Mouse (Mus musculus) skeletal muscle tissue, postnatal 0 days (tissue): ENCODE data around the gene Vmn1r214. TPM values are rescaled to one million over a fixed set of nuclear protein-coding genes. Genes with fewer than 3 reads are reported as not detected.

ENCODE experiments used
- polyA plus RNA-seq: library from polyadenylated mRNA; unstranded; fragments of >200 nt; fragmentation: Nextera tagmentation; extraction: Ambion mirVana; gene quantifications from 2 replicates; pipeline ENCODE4 v1.2.1, GENCODE M21; 2015

The Vmn1r214 gene
- not detected in 2 replicates for polyA plus RNA-seq

DNA sequence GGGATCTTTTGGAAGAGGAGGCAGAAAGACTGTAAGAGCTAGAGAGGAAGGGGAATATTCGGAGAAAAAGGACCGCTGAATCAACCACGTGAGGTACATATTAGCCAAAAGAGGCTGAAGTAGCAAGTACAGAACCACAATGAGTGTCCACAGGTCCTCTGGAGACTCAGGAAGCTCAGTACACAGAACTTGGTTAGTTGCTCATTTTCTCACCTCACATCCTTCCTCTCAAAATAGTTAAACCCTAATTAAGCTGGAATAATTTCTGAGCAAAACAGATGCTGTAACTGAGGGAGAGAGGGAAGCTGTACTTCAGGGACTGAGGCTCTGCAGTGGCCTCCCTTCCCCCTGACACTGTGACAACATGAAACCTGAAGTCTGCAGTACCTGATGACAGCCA, at the start of gene Vmn1r214:
Gene Vmn1r214 (plus strand): TSS at position 301 of the 400 bp plus-strand sequence.

DNA sequence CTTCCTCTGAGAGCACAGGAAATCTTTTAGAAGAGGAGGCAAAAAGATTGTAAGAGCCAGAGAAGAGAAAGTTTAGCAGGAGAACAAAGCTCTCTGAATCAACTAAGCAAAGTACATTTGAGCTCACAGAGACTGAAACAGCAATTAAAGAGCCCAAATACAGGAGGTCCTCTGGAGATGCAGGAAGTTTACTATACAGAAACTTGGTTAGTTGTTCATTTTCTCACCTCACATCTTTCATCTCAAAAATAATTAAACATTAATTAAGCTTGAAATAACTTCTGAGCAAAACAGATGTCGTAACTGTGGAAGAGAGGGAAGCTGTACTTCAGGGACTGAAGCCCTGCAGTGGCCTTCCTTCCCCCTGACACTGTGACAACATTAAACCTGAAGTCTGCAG, 22.9 kb upstream of the Vmn1r214 start, which contains the start of gene Vmn1r213:
Gene Vmn1r213 (plus strand): TSS at position 301 of the 400 bp plus-strand sequence.

DNA sequence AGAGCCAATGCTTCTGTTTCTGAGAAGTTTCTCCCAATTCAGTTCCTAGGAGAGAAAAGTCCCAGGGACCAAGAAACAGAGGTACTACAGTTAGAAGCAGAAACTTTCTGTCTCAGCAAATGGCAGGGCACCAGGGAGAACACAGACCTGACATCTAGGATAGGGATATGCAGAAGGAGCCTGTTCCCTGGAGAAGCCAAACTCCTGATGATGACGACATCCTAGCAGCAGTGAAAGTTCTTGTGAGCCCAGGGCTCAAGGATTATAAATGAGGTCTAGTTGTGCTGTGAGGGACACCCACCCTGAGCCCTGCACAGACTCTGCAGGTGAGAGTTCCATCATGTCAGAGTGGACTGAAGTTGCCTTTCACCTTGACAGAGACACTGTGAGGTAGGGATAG, 37.5 kb downstream of the Vmn1r214 start, which contains the start of gene Vmn1r215:
Gene Vmn1r215 (plus strand): TSS at position 301 of the 400 bp plus-strand sequence.

Other genes with a start within 250 kb of the Vmn1r214 start
- not detected in 2 replicates for gene Vmn1r209, start 220.7 kb upstream of the Vmn1r214 start, polyA plus RNA-seq
- not detected in 2 replicates for gene Vmn1r210, start 199.1 kb upstream of the Vmn1r214 start, polyA plus RNA-seq
- gene Vmn1r211, start 172.9 kb upstream of the Vmn1r214 start, polyA plus RNA-seq: not detected in 2 replicates
- gene Vmn1r212, start 146.2 kb upstream of the Vmn1r214 start, polyA plus RNA-seq: not detected in 2 replicates
- gene Vmn1r213, start 22.8 kb upstream of the Vmn1r214 start, polyA plus RNA-seq: not detected in 2 replicates
- not detected in 2 replicates for gene Vmn1r215, start 37.6 kb downstream of the Vmn1r214 start, polyA plus RNA-seq
- gene Vmn1r217, start 87.8 kb downstream of the Vmn1r214 start, polyA plus RNA-seq: not detected in 2 replicates
- not detected in 2 replicates for gene Vmn1r218, start 102.7 kb downstream of the Vmn1r214 start, polyA plus RNA-seq
- not detected in 2 replicates for gene Vmn1r219, start 128.9 kb downstream of the Vmn1r214 start, polyA plus RNA-seq
- not detected in 2 replicates for gene Vmn1r220, start 157.6 kb downstream of the Vmn1r214 start, polyA plus RNA-seq
- gene Vmn1r221, start 183.7 kb downstream of the Vmn1r214 start, polyA plus RNA-seq: not detected in 2 replicates
- not detected in 2 replicates for gene Vmn1r222, start 205.5 kb downstream of the Vmn1r214 start, polyA plus RNA-seq
- not detected in 2 replicates for gene Vmn1r223, start 216.7 kb downstream of the Vmn1r214 start, polyA plus RNA-seq